Mouse (Mus musculus) G1E (cell line): ENCODE results near the gene Sele.

Experiments used
- CTCF ChIP-seq: IDR thresholded peaks from 2 replicates; pipeline ENCODE4 v1.5.1; 2012; ENCODE audit warnings: low read depth, low read length, inconsistent platforms, mixed read lengths
- GATA1 ChIP-seq: IDR thresholded peaks from 2 replicates; pipeline ENCODE4 v1.6.1; 2012; ENCODE audit warnings: borderline replicate concordance, low read length, inconsistent platforms, mixed read lengths
- GATA2 ChIP-seq: IDR thresholded peaks from 2 replicates; pipeline ENCODE4 v1.6.1; 2012; ENCODE audit warnings: low read depth, low read length, inconsistent platforms, borderline replicate concordance
- POLR2AphosphoS5 ChIP-seq: IDR thresholded peaks from 2 replicates; pipeline ENCODE4 v1.6.1; 2012; ENCODE audit warnings: low read depth, low read length, inconsistent platforms; ENCODE audit not compliant: insufficient replicate concordance
- TAL1 ChIP-seq: conservative IDR thresholded peaks from 2 replicates; pipeline ENCODE4 v1.6.1; 2012; ENCODE audit warnings: low read depth, low read length, inconsistent platforms, mixed read lengths

DNA sequence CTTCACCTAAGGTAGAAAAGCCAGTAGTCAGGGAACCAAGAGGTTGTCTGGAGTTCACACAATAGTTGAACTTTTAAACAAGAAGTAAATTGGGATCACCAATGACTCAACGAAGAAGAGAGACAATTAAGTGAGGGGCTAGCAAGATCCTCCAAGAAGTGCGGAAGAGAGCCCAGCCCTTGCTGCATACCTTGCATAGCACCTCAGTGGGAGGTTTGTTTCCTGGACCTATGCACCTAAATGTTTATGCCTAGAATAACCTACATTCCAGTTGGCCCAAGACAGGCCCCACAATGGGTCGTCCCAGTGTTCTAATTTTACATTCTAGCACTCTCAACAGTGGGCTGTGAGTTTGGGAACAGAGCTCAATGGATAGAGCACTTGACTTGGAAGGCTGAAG is 43.7 kb upstream of the Sele start:
- no peak for TF ChIP-seq CTCF
- no peak for TF ChIP-seq GATA2
- no peak for TF ChIP-seq POLR2AphosphoS5
- no peak for TF ChIP-seq TAL1
- TF ChIP-seq GATA1 = no peak
